Mouse (Mus musculus) bone marrow macrophage, adult 2 months (primary cell): ENCODE measurements around the gene Me1.

Experiments used
- CTCF ChIP-seq: IDR thresholded peaks from 2 replicates; pipeline ENCODE4 v1.5.1; 2012; ENCODE audit warnings: low read depth, mild to moderate bottlenecking, low read length, moderate library complexity
- POLR2A ChIP-seq: IDR thresholded peaks from 2 replicates; pipeline ENCODE4 v1.6.1; 2012; ENCODE audit warnings: mild to moderate bottlenecking, low read depth, low read length, borderline replicate concordance

GRCm38 (mm10) chr9:86680431-86680830 is 15.3 kb downstream of the Me1 start:
- TF ChIP-seq POLR2A: no peak
- no peak for TF ChIP-seq CTCF
